Mouse (Mus musculus) thymus, adult 2 months (tissue): ENCODE measurements around the gene Spi1.

Experiments
- CTCF ChIP-seq: fragments of 200-500 bp; IDR thresholded peaks from 2 replicates; pipeline ENCODE4 v1.5.1; 2012; ENCODE audit warnings: mild to moderate bottlenecking, control low read depth, low read length, moderate library complexity, borderline replicate concordance; ENCODE audit not compliant: control insufficient read depth, poor library complexity, insufficient read depth; ENCODE audit errors: extremely low read depth
- POLR2A ChIP-seq: fragments of 200-500 bp; IDR thresholded peaks from 2 replicates; pipeline ENCODE4 v1.6.1; 2012; ENCODE audit warnings: mild to moderate bottlenecking, low read length, control low read depth, moderate library complexity; ENCODE audit not compliant: control insufficient read depth, poor library complexity, insufficient read depth; ENCODE audit errors: extremely low read depth

- TF ChIP-seq CTCF = no peak
- no peak for TF ChIP-seq POLR2A
Observed at GRCm38 (mm10) chr2:91143401-91143800, 61.2 kb downstream of the Spi1 start.
